In genomic region chr19:9058331-9058884, GRCm38 (mm10) we compare ENCODE assay signal across 17 mouse cellular contexts. TPM values are rescaled to one million over a fixed set of nuclear protein-coding genes. Genes with fewer than 3 reads are reported as not detected.
"Had no signal": no experiment of that assay in that cellular context is flagged by ENCODE, and none has a peak within 500 bp of the region (broad histone marks: within the 10 kb centered on the region; RNA-seq: fewer than 3 reads in every experiment).

No protein-coding gene starts in this region.

- H3K4me2 ChIP-seq: limb, embryonic 15.5 days; liver, embryonic 13.5 days; neural tube, embryonic 12.5 days had no signal

- H3K4me3 ChIP-seq: left cerebral cortex, adult 2 months; limb, embryonic 15.5 days; liver, embryonic 13.5 days; midbrain, embryonic 10.5 days; neural tube, embryonic 12.5 days had no signal

- ATAC-seq: lung, postnatal 0 days had no signal

- H3K9ac ChIP-seq: limb, embryonic 15.5 days; liver, embryonic 13.5 days; neural tube, embryonic 12.5 days had no signal

- H3K36me3 ChIP-seq: limb, embryonic 15.5 days; liver, embryonic 13.5 days; midbrain, embryonic 10.5 days; neural tube, embryonic 12.5 days had no signal

- H3K9me3 ChIP-seq: limb, embryonic 15.5 days; liver, embryonic 13.5 days; midbrain, embryonic 10.5 days; neural tube, embryonic 12.5 days had no signal

- H3K4me1 ChIP-seq: neural tube, embryonic 12.5 days had no signal

- H3K27ac ChIP-seq: left cerebral cortex, adult 2 months; limb, embryonic 15.5 days; liver, embryonic 13.5 days; midbrain, embryonic 10.5 days; neural tube, embryonic 12.5 days had no signal

- DNase-seq: kidney, adult 2 months; kidney, postnatal 25 days; liver, embryonic 13.5 days; lung, adult 2 months; lung, postnatal 36 days; midbrain, embryonic 14.5 days; right cerebral cortex, postnatal 14 days; thymus, postnatal 14 days had no signal

- H3K27me3 ChIP-seq: limb, embryonic 15.5 days; liver, embryonic 13.5 days; neural tube, embryonic 12.5 days had no signal

RNA-seq across cellular contexts. Expression of gene Scgb1a1, which starts 29.4 kb away (rescaled TPM):
- total RNA-seq: layer of hippocampus, postnatal 25 days; left cerebral cortex, adult 2 months; left cerebral cortex, postnatal 25 days; neutrophil, adult 5-6 weeks had no signal
- polyA plus RNA-seq: limb, embryonic 11.5 days; liver, embryonic 13.5 days; midbrain, embryonic 10.5 days; midbrain, embryonic 14.5 days; neural tube, embryonic 12.5 days had no signal
